Mouse (Mus musculus) heart, postnatal 0 days (tissue): ENCODE measurements at regions not wholly inside any gene's neighbourhood (a gene's known extent, or its start where the extent isn't known, plus 50 kb on each side); places are given as distances from the start of the nearest gene placed in this dataset.

ENCODE experiments used
- CTCF ChIP-seq: IDR thresholded peaks from 2 replicates; pipeline ENCODE4 v1.5.1; 2016; ENCODE audit warnings: antibody characterized with exemption, control low read depth, low read depth
- EP300 ChIP-seq: IDR thresholded peaks from 2 replicates; pipeline ENCODE4 v1.6.1; 2016; ENCODE audit warnings: antibody characterized with exemption, low read depth

GRCm38 (mm10) chr10:83992577-83993305 is 270.1 kb downstream of the 1500009L16Rik start:
- TF ChIP-seq CTCF (no peak), EP300 (no peak)
